Mouse (Mus musculus) layer of hippocampus, adult 9-11 months (tissue): Measurements from ENCODE around the gene Dtwd1.
"Not testable (repeated sequence)": the region's sequence is repeated elsewhere in the genome, so short reads cannot be mapped to it uniquely, and the experiment has no call there.

Experiments used
- DNase-seq: peaks from one replicate; pipeline ENCODE4 v3.0.0; 2022

Gene Dtwd1

GRCm38 (mm10) chr2:126151855-126152571 is at the start of gene Dtwd1, which contains the start of gene Fam227b:
Dtwd1 (plus strand) TSS chr2:126152141.
Fam227b (minus strand) TSS chr2:126152004.
- DNase-seq, result peak; percentile 98

GRCm38 (mm10) chr2:126147723-126148122 is 4.2 kb upstream of the Dtwd1 start:
- no peak for DNase-seq

GRCm38 (mm10) chr2:126165277-126166018 is 13.5 kb downstream of the Dtwd1 start:
- DNase-seq, result no peak

- no peak for DNase-seq
These were observed 14.4 kb downstream of the Dtwd1 start for GRCm38 (mm10) chr2:126166335-126166734.

GRCm38 (mm10) chr2:126166848-126167617 is 15.1 kb downstream of the Dtwd1 start:
- no peak for DNase-seq

- DNase-seq, result no peak
These were observed 19.5 kb downstream of the Dtwd1 start for GRCm38 (mm10) chr2:126171427-126171826.

GRCm38 (mm10) chr2:126191306-126191705 is 39.4 kb downstream of the Dtwd1 start:
- no peak for DNase-seq

GRCm38 (mm10) chr2:126192129-126192528 is 40.2 kb downstream of the Dtwd1 start:
- DNase-seq, result no peak

GRCm38 (mm10) chr2:126195631-126196356 is 43.9 kb downstream of the Dtwd1 start:
- DNase-seq, result no peak

GRCm38 (mm10) chr2:126198971-126199370 is 47.0 kb downstream of the Dtwd1 start:
- no peak for DNase-seq

- no peak for DNase-seq
These were observed 59.2 kb downstream of the Dtwd1 start for GRCm38 (mm10) chr2:126211011-126211680.

- not testable (repeated sequence) for DNase-seq
These were observed 62.9 kb downstream of the Dtwd1 start, which contains the start of gene Gm17555 for GRCm38 (mm10) chr2:126214800-126215199. Gm17555 (plus strand) TSS chr2:126215100.
